Mouse (Mus musculus): ENCODE results near the gene Nlrc5. TPM values are rescaled to one million over a fixed set of nuclear protein-coding genes. Genes with fewer than 3 reads are reported as not detected.

The Nlrc5 gene
- polyA plus RNA-seq, 1 experiment: 16.5 TPM

DNA sequence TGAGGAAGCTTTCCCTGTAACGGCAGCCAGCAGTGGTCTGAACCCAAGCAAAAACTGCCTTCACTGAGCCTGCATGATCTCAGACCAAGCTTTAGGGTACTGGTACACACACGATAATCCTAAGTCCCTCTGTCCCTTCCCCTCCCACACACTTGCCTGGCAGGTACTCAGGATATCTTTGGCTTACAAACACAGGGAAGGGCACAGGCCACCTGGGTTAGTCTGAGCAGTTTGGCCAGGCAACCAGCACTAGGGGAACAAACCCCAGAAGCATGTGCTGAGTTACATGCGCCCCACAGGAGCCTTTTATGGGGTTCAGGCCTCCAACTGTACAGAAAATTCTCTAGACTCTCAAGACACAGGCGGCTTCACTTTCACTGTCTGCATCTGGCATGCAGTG lies 95.7 kb downstream of the Nlrc5 start:
- Histone ChIP-seq H3K4me3 (replicated peaks; ENCODE audit: control insufficient read depth, low read depth, low read length) (no peak overlapping the region), H3K4me1 (ENCODE audit: control insufficient read depth, insufficient read depth, low read length) (peaks cover 5% of the 10 kb centered on the region; the same call in 1 of the 2 replicates), H3K27ac (ENCODE audit: control insufficient read depth, insufficient read depth, low read depth, low read length, poor library complexity) (peak overlapping the region; percentile 65)
- 49% methylated on average over 4 of the region's 4 CpGs for WGBS
- no peak for TF ChIP-seq POLR2A (IDR thresholded peaks at IDR 0.05; ENCODE audit: borderline replicate concordance, control insufficient read depth, low read depth, low read length)
- no peak for TF ChIP-seq CTCF (IDR thresholded peaks at IDR 0.05; ENCODE audit: control insufficient read depth, insufficient read depth, low read length)

DNA sequence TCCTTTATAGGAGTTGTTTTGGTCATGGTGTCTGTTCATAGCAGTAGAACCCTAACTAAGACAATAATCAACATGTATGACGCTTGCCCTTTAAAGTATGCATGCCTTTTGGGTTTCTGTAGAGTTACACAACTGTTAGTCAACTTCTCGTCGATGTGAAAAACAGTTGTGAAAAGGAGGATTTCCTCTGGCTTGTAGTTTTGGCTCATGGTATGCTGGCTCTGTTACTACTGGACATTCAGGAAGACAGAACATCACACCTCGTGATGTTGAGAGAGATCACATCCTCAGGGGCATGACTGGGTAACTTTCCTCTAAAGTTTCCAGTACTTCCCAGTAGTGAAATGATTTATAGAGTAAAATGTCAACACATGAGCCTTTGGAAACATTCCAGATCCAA lies 96.5 kb downstream of the Nlrc5 start:
- Histone ChIP-seq H3K27ac (ENCODE audit: control insufficient read depth, insufficient read depth, low read depth, low read length, poor library complexity) (peak overlapping the region; percentile 65; the same call in 1 of the 2 replicates), H3K4me1 (ENCODE audit: control insufficient read depth, insufficient read depth, low read length) (peaks cover 4% of the 10 kb centered on the region; the same call in 1 of the 2 replicates), H3K4me3 (replicated peaks; ENCODE audit: control insufficient read depth, low read depth, low read length) (no peak overlapping the region)
- 34% methylated on average over 4 of the region's 4 CpGs for WGBS
- TF ChIP-seq POLR2A (IDR thresholded peaks at IDR 0.05; ENCODE audit: borderline replicate concordance, control insufficient read depth, low read depth, low read length) (no peak), CTCF (IDR thresholded peaks at IDR 0.05; ENCODE audit: control insufficient read depth, insufficient read depth, low read length) (no peak)

DNA sequence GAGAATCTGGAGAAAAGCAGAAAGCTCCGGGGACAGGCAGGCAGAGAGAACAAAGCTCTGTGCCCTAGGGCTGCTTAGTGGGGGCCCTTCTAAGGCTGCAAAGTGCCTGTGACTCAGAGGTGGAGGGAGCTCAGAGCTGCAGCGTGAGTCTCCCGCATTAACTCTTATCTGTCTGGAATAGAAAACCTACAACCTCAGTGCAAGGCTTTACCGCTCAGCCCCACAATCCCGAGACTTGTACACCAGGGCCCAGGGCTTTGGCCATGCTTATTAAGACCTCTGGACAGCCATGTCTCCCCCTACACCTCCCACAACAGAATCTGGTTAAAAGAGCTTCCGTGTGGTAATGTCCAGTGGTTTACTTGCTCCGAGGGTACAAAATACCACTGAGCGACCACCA lies 97.8 kb downstream of the Nlrc5 start:
- Histone ChIP-seq H3K4me3 (replicated peaks; ENCODE audit: control insufficient read depth, low read depth, low read length) (peak overlapping the region; percentile 73), H3K4me1 (ENCODE audit: control insufficient read depth, insufficient read depth, low read length) (peaks cover 5% of the 10 kb centered on the region; the same call in 1 of the 2 replicates), H3K27ac (ENCODE audit: control insufficient read depth, insufficient read depth, low read depth, low read length, poor library complexity) (peak overlapping the region; percentile 80)
- 22% methylated on average over 8 of the region's 8 CpGs for WGBS
- TF ChIP-seq POLR2A (IDR thresholded peaks at IDR 0.05; ENCODE audit: borderline replicate concordance, control insufficient read depth, low read depth, low read length) (no peak), CTCF (IDR thresholded peaks at IDR 0.05; ENCODE audit: control insufficient read depth, insufficient read depth, low read length) (no peak)

DNA sequence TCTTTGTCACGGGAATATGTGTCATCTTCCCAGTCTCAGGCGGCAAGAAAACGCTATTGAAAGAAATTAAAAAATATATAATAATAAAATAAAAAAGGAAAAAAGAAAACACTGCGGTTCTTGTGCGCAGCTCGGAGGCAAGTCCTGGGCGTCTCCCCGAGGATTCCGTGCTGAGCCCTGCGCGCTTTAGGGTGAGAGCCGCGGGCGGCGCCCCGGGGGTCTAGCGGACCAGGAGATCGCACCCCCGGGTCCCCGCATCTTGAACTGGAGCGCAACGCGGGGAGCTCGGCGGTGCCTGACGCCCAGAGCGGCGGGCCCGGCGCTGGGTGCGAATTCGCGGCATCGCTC lies 98.3 kb downstream of the Nlrc5 start:
- H3K4me3 ChIP-seq (replicated peaks; ENCODE audit: control insufficient read depth, low read depth, low read length): peak overlapping the region; percentile 73
- under 1% methylated on average over 33 of the region's 34 CpGs for WGBS
- H3K4me1 ChIP-seq (ENCODE audit: control insufficient read depth, insufficient read depth, low read length): peaks cover 5% of the 10 kb centered on the region; the same call in 1 of the 2 replicates
- TF ChIP-seq CTCF (IDR thresholded peaks at IDR 0.05; ENCODE audit: control insufficient read depth, insufficient read depth, low read length) (no peak), POLR2A (IDR thresholded peaks at IDR 0.05; ENCODE audit: borderline replicate concordance, control insufficient read depth, low read depth, low read length) (no peak)
- peak overlapping the region; percentile 93 for H3K27ac ChIP-seq (ENCODE audit: control insufficient read depth, insufficient read depth, low read depth, low read length, poor library complexity)

DNA sequence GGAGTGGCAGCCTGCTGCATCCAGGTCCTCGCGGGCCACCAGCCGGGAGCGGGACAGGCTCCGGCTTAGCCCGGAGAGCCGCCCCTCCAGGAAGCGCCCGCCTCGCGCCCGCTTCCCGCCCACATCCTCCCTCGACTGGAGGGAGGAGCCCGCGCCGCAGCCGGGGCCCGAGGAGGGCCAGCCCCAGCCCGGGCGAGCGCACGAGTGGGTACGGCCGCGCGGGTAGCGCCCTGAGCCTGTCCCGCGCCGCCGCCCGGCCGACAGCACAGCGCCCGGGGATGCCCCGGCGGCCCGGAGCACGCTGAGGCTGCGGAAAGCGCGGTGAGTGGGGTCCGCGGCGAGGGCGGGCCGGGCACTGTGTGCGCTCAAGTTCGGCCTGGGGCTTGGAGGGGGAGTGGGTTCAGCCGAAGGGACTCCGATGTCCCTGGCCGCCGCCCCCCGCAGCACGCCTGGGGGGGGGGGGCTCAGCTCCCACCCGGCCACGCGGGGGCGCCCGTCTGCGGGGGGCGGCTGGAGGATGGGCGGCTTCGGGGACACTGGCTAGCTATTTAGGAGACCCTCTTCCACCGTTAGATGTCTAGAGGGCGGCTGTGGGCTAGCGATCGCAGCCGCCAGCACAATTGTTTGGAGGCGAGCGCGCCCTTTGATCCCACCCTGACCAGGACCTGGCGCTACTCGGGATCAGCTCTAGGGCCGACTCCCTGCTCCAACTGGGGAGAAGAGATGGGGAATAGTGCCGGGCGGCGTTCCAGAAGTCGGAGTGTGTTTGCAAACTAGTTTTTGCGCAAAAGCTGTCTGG lies 98.9 kb downstream of the Nlrc5 start, which contains the start of gene Cpne2:
Gene Cpne2 (plus strand): TSS at position 118 of the 799 bp plus-strand sequence.
- H3K27ac ChIP-seq (ENCODE audit: control insufficient read depth, insufficient read depth, low read depth, low read length, poor library complexity): peak within 1 kb of the TSS; percentile 93
- TF ChIP-seq POLR2A (IDR thresholded peaks at IDR 0.05; ENCODE audit: borderline replicate concordance, control insufficient read depth, low read depth, low read length) (peak; percentile 53; the same call in 1 of the 2 replicates), CTCF (IDR thresholded peaks at IDR 0.05; ENCODE audit: control insufficient read depth, insufficient read depth, low read length) (no peak)
- peak within 1 kb of the TSS; percentile 73 for H3K4me3 ChIP-seq (replicated peaks; ENCODE audit: control insufficient read depth, low read depth, low read length)
- H3K4me1 ChIP-seq (ENCODE audit: control insufficient read depth, insufficient read depth, low read length): peaks cover 5% of the 10 kb centered on the region; the same call in 1 of the 2 replicates
- WGBS: under 1% methylated on average over 68 of the region's 81 CpGs

DNA sequence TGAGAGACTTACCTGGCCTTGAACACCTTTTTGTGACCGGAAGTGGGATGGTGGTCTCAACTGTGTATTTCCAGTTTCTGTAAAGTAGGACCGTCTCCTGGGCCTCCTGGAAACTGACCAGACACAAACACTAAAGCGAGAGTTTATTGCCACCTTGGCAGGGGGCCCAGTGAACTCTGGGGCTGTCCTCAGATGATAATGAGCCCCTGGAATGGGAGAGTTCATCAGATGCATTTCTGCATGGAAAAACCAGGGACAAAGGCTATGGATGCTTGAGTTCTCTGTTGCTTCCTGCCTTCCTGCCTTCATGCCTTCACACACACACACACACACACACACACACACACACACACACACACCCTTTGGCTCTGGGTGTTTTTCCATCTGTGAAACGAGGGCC lies 100.5 kb downstream of the Nlrc5 start:
- Histone ChIP-seq H3K4me3 (replicated peaks; ENCODE audit: control insufficient read depth, low read depth, low read length) (no peak overlapping the region), H3K27ac (ENCODE audit: control insufficient read depth, insufficient read depth, low read depth, low read length, poor library complexity) (no peak overlapping the region), H3K4me1 (ENCODE audit: control insufficient read depth, insufficient read depth, low read length) (peaks cover 4% of the 10 kb centered on the region; the same call in 1 of the 2 replicates)
- 61% methylated on average over 4 of the region's 4 CpGs for WGBS
- TF ChIP-seq POLR2A (IDR thresholded peaks at IDR 0.05; ENCODE audit: borderline replicate concordance, control insufficient read depth, low read depth, low read length): no peak
- TF ChIP-seq CTCF (IDR thresholded peaks at IDR 0.05; ENCODE audit: control insufficient read depth, insufficient read depth, low read length): no peak

DNA sequence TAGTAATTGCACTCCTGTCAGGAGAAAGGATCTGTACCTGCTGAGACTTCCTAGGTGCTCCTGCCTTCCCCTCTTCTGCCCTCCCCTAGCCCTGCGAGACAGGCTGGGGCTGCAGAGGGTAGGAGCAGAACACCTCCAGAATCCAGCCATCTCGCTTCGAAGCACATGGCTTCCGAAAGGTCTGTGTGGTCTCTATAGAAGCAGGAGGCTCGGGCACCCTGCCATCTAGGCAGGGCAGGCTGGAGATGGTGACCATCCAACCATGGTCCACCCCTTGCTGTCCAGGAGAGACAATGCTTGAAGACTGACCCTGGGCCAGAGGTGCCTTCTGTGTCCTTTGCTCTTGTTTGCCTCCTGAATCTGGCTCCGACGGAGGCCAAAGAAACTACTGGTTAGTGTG lies 101.5 kb downstream of the Nlrc5 start:
- TF ChIP-seq CTCF (IDR thresholded peaks at IDR 0.05; ENCODE audit: control insufficient read depth, insufficient read depth, low read length) (no peak), POLR2A (IDR thresholded peaks at IDR 0.05; ENCODE audit: borderline replicate concordance, control insufficient read depth, low read depth, low read length) (no peak)
- 87% methylated on average over 7 of the region's 7 CpGs for WGBS
- no peak overlapping the region for H3K4me3 ChIP-seq (replicated peaks; ENCODE audit: control insufficient read depth, low read depth, low read length)
- H3K4me1 ChIP-seq (ENCODE audit: control insufficient read depth, insufficient read depth, low read length): peaks cover 5% of the 10 kb centered on the region; the same call in 1 of the 2 replicates
- no peak overlapping the region for H3K27ac ChIP-seq (ENCODE audit: control insufficient read depth, insufficient read depth, low read depth, low read length, poor library complexity)

DNA sequence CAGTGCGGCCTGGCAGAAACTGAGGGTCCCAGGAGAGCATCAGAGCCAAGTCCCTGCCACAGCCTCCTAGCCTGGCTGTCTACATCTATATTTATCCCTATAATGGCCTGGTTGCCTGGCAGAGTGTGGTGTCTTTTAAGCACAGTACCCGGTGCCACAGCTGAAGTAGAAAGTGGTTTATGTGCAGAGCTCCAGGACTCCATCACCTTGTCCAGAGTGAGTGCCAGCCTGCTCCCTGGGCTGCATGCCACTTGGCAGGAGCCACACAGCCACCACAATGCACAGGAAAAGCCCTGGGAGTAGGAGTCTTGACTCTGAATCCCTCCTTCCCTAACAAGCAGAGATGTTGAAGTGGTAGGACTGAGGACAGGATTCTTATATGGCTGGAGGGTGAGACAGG lies 103.3 kb downstream of the Nlrc5 start:
- Histone ChIP-seq H3K27ac (ENCODE audit: control insufficient read depth, insufficient read depth, low read depth, low read length, poor library complexity) (no peak overlapping the region), H3K4me1 (ENCODE audit: control insufficient read depth, insufficient read depth, low read length) (peaks cover 13% of the 10 kb centered on the region), H3K4me3 (replicated peaks; ENCODE audit: control insufficient read depth, low read depth, low read length) (no peak overlapping the region)
- WGBS: 73% methylated on average over 2 of the region's 2 CpGs
- TF ChIP-seq CTCF (IDR thresholded peaks at IDR 0.05; ENCODE audit: control insufficient read depth, insufficient read depth, low read length): no peak
- TF ChIP-seq POLR2A (IDR thresholded peaks at IDR 0.05; ENCODE audit: borderline replicate concordance, control insufficient read depth, low read depth, low read length): no peak
